Mouse (Mus musculus): Measurements from ENCODE around the gene Serpina1b.
"Not testable (repeated sequence)": the region's sequence is repeated elsewhere in the genome, so short reads cannot be mapped to it uniquely, and the experiment has no call there.

DNA sequence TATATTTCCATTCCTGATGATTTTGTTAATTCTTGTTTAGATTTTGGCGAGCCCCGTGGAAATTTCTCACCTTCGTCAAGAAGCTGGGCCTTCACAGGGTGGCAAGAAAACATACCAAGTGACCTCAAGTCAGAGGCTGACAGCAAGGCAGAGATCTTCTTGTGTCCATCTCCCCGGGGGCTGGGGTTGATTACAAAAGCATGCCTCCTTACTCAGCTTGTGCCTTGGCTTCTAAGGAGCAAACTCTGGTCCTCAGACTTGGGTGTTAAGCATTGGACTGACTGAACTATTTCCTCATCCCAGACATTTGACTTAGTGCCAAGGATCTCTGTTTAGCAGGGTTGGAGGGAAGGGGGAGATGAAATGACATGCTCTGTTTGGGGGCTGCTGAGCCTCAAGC, 95.1 kb downstream of the Serpina1b start:
- TF ChIP-seq POLR2A, CTCF (IDR thresholded peaks at IDR 0.05; ENCODE audit: extremely low read depth, insufficient read depth, low read length): not testable (repeated sequence)

Measured in cortical plate, adult 2 months (tissue).